Mouse (Mus musculus) right cerebral cortex, postnatal 14 days (tissue): ENCODE measurements at regions not wholly inside any gene's neighbourhood (a gene's known extent, or its start where the extent isn't known, plus 50 kb on each side); places are given as distances from the start of the nearest gene placed in this dataset.

Experiments
- DNase-seq: peaks from one replicate; pipeline ENCODE4 v3.0.0; 2022

GRCm38 (mm10) chr6:135433753-135434152 is 71.4 kb downstream of the Emp1 start:
- no peak for DNase-seq

- no peak for DNase-seq
These were observed 74.0 kb downstream of the Emp1 start for GRCm38 (mm10) chr6:135436315-135436714.

- DNase-seq: no peak
These were observed 75.9 kb downstream of the Emp1 start for GRCm38 (mm10) chr6:135438271-135438670.

GRCm38 (mm10) chr6:135441126-135441871 is 79.0 kb downstream of the Emp1 start:
- peak; percentile 46 for DNase-seq

GRCm38 (mm10) chr6:135444661-135445060 is 82.3 kb downstream of the Emp1 start:
- DNase-seq: peak; percentile 98

GRCm38 (mm10) chr6:135445070-135445469 is 82.7 kb downstream of the Emp1 start:
- DNase-seq: no peak

GRCm38 (mm10) chr6:135447801-135448200 is 85.5 kb downstream of the Emp1 start:
- DNase-seq: no peak

- DNase-seq: no peak
These were observed 86.9 kb downstream of the Emp1 start for GRCm38 (mm10) chr6:135449228-135449627.

GRCm38 (mm10) chr6:135450573-135450972 is 88.2 kb downstream of the Emp1 start:
- DNase-seq: no peak

GRCm38 (mm10) chr6:135451165-135451797 is 88.9 kb downstream of the Emp1 start:
- DNase-seq: no peak

GRCm38 (mm10) chr6:135453041-135453440 is 90.7 kb downstream of the Emp1 start:
- no peak for DNase-seq

- DNase-seq: no peak
These were observed 110.2 kb downstream of the Emp1 start for GRCm38 (mm10) chr6:135472495-135472894.

GRCm38 (mm10) chr6:135473146-135473545 is 110.8 kb downstream of the Emp1 start:
- DNase-seq: no peak

- no peak for DNase-seq
These were observed 126.5 kb downstream of the Emp1 start for GRCm38 (mm10) chr6:135488795-135489194.

- DNase-seq: no peak
These were observed 131.6 kb downstream of the Emp1 start for GRCm38 (mm10) chr6:135493983-135494382.

- no peak for DNase-seq
These were observed 133.5 kb downstream of the Emp1 start for GRCm38 (mm10) chr6:135495841-135496240.

- DNase-seq: no peak
These were observed 136.2 kb downstream of the Emp1 start for GRCm38 (mm10) chr6:135498592-135498991.

- DNase-seq: no peak
These were observed 138.0 kb downstream of the Emp1 start for GRCm38 (mm10) chr6:135500381-135500780.

GRCm38 (mm10) chr6:135501791-135502190 is 139.4 kb downstream of the Emp1 start:
- no peak for DNase-seq

- no peak for DNase-seq
These were observed 140.1 kb downstream of the Emp1 start for GRCm38 (mm10) chr6:135502405-135502804.

- no peak for DNase-seq
These were observed 156.5 kb downstream of the Emp1 start for GRCm38 (mm10) chr6:135518710-135519437.

- DNase-seq: no peak
These were observed 157.1 kb downstream of the Emp1 start for GRCm38 (mm10) chr6:135519438-135519803.

GRCm38 (mm10) chr6:135520868-135521267 is 158.5 kb downstream of the Emp1 start:
- no peak for DNase-seq

GRCm38 (mm10) chr6:135524886-135525285 is 162.5 kb downstream of the Emp1 start:
- DNase-seq: no peak
